Mouse (Mus musculus) left cerebral cortex, adult 18-20 months (tissue): ENCODE measurements around the gene Lin9. TPM values are rescaled to one million over a fixed set of nuclear protein-coding genes. Genes with fewer than 3 reads are reported as not detected.
"Not testable (repeated sequence)": the region's sequence is repeated elsewhere in the genome, so short reads cannot be mapped to it uniquely, and the experiment has no call there.

ENCODE experiments used
- DNase-seq, 2 experiments: peaks; one replicate each; pipeline ENCODE4 v3.0.0; 2021 to 2022; ENCODE audit warnings: low spot score in 2 of 2, mixed read lengths in 1 of 2
- long read RNA-seq, 2 experiments: library from polyadenylated mRNA; stranded (forward); transcript quantifications; one replicate each; pipeline ENCODE4 v2.0.0; 2021
- total RNA-seq, 2 experiments: library from RNA; stranded (reverse); gene quantifications; 2 replicates each; pipeline ENCODE4 v1.2.3; 2021

The Lin9 gene
- 1 to 10 TPM; 3.3 to 3.7 TPM for total RNA-seq
- long read RNA-seq, experiment 1, partial matches to known transcripts: 0 of 5 reads
- long read RNA-seq, experiment 1, other reads (novel, unspliced or antisense): 1 of 5 reads
- long read RNA-seq, experiment 2, partial matches to known transcripts: 0 of 6 reads
- long read RNA-seq, experiment 2, other reads (novel, unspliced or antisense): 3 of 6 reads

GRCm38 (mm10) chr1:180641137-180641517 is at the start of gene Lin9:
Gene Lin9 (plus strand): TSS chr1:180641150.
- DNase-seq: peak; percentile 93

- no peak for DNase-seq
Observed at GRCm38 (mm10) chr1:180600578-180600977, 40.4 kb upstream of the Lin9 start.

GRCm38 (mm10) chr1:180601806-180602205 is 39.1 kb upstream of the Lin9 start:
- DNase-seq: no peak

- peak; percentile 79 to 86 for DNase-seq
Observed at GRCm38 (mm10) chr1:180604579-180604978, 36.4 kb upstream of the Lin9 start.

- no peak for DNase-seq
Observed at GRCm38 (mm10) chr1:180606106-180606505, 34.8 kb upstream of the Lin9 start.

GRCm38 (mm10) chr1:180606796-180607577 is 34.0 kb upstream of the Lin9 start:
- DNase-seq: no peak

- DNase-seq: no peak
Observed at GRCm38 (mm10) chr1:180607578-180607879, 33.4 kb upstream of the Lin9 start.

- not testable (repeated sequence) for DNase-seq
Observed at GRCm38 (mm10) chr1:180611842-180612241, 29.1 kb upstream of the Lin9 start.

- no peak for DNase-seq
Observed at GRCm38 (mm10) chr1:180616762-180617161, 24.2 kb upstream of the Lin9 start.

GRCm38 (mm10) chr1:180622389-180622788 is 18.6 kb upstream of the Lin9 start:
- DNase-seq: no peak

GRCm38 (mm10) chr1:180623911-180624310 is 17.0 kb upstream of the Lin9 start:
- DNase-seq: no peak

- no peak for DNase-seq
Observed at GRCm38 (mm10) chr1:180626141-180626540, 14.8 kb upstream of the Lin9 start.

GRCm38 (mm10) chr1:180637796-180638195 is 3.2 kb upstream of the Lin9 start:
- not testable (repeated sequence) for DNase-seq

GRCm38 (mm10) chr1:180639416-180640401 is 1.2 kb upstream of the Lin9 start:
- no peak for DNase-seq

- peak in 1 of 2 experiments; percentile 7 for DNase-seq
Observed at GRCm38 (mm10) chr1:180640605-180641125, 285 bp upstream of the Lin9 start.

- peak in 1 of 2 experiments; percentile 2 for DNase-seq
Observed at GRCm38 (mm10) chr1:180641518-180642227, 723 bp downstream of the Lin9 start.

- no peak for DNase-seq
Observed at GRCm38 (mm10) chr1:180642228-180642564, 1.2 kb downstream of the Lin9 start.

GRCm38 (mm10) chr1:180691284-180691683 is 50.3 kb downstream of the Lin9 start:
- no peak for DNase-seq

GRCm38 (mm10) chr1:180696626-180697352 is 55.8 kb downstream of the Lin9 start, which contains the start of gene Mixl1:
Gene Mixl1 (minus strand): TSS chr1:180697034.
- no peak for DNase-seq

GRCm38 (mm10) chr1:180698063-180698462 is 57.1 kb downstream of the Lin9 start:
- DNase-seq: no peak
